Mouse (Mus musculus) spleen, postnatal 36 days (tissue): ENCODE measurements around the gene Akap11.
"Not testable (repeated sequence)": the region's sequence is repeated elsewhere in the genome, so short reads cannot be mapped to it uniquely, and the experiment has no call there.

Source experiments
- DNase-seq, 2 experiments: peaks; one replicate each; pipeline ENCODE4 v3.0.0; 2022; ENCODE audit warnings: low spot score in 2 of 2, mixed read lengths in 1 of 2

Akap11 gene

GRCm38 (mm10) chr14:78536281-78537165, at the start of gene Akap11:
Gene Akap11 (minus strand): TSS chr14:78536808.
- DNase-seq, result peak; percentile 94

GRCm38 (mm10) chr14:78584222-78584621, 47.6 kb upstream of the Akap11 start:
- no peak for DNase-seq

GRCm38 (mm10) chr14:78583168-78583567, 46.6 kb upstream of the Akap11 start:
- no peak for DNase-seq

DNA sequence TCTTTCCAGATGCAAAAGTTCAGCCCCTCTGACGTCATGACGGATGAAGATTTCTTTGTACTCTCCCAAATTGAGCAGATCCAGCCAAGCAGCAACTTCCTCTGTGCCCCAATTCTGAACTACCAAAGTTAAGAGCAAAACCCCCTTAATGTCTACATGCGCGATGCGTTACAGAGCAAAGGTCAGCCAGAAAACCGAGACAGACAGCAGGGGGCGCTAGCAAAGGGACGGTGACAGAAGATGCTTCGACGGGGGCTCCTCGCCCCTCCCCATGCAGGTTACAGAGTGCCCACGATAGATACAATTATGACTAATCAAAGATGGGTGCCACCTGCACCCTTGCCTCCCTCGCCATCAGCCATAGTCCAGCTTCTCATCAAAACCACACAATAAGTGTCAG, 39.3 kb upstream of the Akap11 start:
- DNase-seq, result no peak

GRCm38 (mm10) chr14:78568410-78568809, 31.8 kb upstream of the Akap11 start:
- DNase-seq, result no peak

DNA sequence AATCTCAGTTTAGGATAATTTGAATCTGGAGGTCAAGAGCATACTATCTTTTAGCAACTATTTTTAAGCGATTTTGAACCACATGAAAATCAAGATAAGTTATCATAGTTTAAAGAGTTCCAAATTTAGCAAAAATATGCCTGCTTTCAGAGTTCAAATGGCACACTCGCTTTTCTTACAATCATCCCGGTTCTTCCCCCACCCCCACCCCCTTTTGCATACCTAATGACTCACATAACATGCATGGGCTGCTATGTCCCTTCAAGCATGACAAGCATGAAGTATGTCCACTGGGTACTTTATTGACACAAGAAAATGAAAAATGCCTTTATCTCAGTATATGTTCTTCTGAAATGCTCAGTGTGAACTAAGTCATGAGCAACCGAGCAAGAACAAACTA, 29.8 kb upstream of the Akap11 start:
- DNase-seq, result no peak

- no peak for DNase-seq
Measured at GRCm38 (mm10) chr14:78564292-78564691, 27.7 kb upstream of the Akap11 start.

DNA sequence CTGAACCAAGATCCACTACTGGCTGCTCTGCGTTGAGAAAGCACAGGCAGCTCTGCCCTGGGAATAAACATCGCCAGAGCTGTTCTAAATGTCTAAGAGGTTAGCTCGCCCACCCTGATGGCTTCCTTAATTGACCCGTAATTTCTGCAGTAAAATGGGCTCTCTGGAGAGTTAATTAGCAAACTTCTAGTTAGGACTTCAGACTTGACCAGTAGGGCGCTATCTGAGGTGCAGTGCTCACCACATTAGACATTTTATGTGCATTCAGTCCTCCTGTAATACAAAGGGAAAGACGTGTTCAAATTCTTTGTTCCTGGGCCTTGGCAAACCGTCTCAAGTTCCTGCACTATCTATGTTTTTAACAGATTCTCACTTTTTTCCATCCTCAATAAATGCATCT, 26.6 kb upstream of the Akap11 start:
- no peak for DNase-seq

DNA sequence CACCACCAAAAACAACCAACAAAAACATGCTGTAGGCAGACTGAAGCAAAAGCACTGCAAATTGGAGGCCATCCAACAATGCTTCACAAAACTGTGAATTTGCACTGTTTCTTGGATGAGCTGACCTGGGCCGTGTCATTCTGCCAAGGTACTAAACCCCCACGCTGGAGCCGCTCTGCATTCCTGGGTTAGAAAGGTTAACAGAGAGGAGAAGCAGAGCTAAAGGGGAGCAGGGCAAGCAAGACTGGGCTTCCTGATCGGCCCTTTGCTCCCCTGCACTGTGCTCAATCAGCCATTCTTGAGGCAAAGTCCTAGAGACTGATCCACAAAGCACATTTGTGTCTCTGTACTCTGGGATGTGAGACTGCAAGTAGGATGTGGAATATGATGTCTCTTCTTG, 25.5 kb upstream of the Akap11 start:
- DNase-seq, result no peak

- no peak for DNase-seq
Measured at GRCm38 (mm10) chr14:78559042-78559441, 22.4 kb upstream of the Akap11 start.

- DNase-seq, result not testable (repeated sequence)
Measured at GRCm38 (mm10) chr14:78554830-78555229, 18.2 kb upstream of the Akap11 start.

DNA sequence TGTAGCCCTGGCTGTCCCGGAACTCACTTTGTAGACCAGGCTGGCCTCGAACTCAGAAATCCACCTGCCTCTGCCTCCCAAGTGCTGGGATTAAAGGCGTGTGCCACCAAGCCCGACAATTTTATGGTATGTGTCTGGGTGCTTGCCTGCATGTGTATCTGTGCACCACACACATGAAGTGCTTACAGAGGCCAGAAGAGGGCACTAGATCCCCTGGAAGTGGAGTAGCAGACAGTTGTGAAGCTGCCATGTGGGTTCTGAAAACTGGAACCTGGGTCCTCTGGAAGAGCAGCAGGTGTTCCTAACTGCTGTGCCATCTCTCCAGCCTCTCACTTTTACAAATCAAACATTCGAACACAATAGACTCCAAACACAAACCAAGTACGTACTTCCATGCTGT, 17.1 kb upstream of the Akap11 start:
- DNase-seq, result no peak

DNA sequence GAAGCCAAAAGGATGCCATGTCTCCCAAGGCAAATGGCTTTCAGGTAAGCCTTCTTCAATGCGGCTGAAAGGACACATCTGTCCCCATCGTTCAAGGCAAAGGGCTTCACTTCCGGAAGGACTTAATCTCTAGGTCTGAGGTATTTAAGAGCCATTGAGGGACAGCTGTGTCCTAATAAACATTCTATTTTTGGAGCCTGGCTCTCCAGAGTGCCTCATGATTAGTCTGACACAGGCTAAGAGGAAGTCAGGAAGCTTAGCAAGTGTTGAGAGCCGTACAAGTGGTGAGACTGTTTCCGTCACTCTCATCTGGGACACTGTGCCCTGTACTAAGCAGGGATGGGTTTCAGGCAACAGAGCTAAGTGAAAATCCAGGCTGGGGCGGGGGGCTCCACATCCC, 12.2 kb upstream of the Akap11 start:
- DNase-seq, result no peak

GRCm38 (mm10) chr14:78541319-78541718, 4.7 kb upstream of the Akap11 start:
- no peak for DNase-seq

DNA sequence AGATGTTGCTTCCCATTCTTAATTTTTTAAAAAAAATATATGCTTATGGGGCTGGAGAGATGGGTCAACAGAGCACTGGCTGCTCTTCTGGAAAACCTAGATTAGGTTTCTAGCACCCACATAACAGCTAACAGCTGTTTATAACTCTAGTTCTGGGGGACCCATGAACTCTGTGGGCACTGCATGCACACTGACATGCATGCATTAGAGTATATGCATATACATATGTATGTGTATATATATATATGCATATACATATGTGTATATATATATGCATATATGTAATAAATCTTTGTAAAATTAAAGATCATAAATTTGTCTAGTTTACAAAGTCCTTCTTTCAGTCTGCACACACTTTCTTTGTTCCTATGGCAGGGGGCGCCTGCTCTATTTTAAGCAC, 3.2 kb upstream of the Akap11 start:
- no peak for DNase-seq

DNA sequence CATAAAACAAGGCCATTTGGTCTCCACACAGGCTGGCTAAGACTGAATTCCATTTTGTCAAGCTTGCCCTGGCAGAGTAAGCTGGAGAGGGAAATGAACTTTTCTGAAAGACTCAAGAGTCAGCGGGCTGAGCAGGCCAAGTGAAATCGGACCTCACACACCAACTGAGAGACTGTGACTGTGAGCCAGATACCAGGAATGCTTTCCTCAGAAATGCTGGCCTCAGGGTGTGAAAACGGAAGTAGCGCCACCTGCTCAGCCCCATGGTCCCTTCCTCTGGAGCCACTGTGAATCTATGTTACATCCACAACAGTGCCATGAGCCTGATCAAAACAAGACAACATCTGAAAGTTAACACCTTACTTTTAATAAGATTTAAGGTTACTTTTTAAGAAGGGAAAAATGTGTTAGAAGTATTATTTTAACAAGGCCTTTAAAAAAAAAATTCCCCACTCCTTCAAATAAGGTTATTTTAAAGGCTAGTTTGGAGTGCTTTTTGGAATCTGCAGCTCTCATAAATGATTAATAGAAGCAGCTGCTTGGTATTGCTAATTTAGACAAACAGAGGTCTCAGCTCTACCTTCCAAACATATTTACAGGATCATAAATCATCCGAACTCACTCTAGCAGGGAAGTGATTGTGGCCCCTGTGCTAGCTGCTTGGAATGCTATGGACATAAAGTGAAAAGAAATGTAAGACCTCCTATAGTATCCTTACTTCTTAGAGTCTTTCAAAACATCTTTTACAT, 2.1 kb upstream of the Akap11 start:
- no peak for DNase-seq

DNA sequence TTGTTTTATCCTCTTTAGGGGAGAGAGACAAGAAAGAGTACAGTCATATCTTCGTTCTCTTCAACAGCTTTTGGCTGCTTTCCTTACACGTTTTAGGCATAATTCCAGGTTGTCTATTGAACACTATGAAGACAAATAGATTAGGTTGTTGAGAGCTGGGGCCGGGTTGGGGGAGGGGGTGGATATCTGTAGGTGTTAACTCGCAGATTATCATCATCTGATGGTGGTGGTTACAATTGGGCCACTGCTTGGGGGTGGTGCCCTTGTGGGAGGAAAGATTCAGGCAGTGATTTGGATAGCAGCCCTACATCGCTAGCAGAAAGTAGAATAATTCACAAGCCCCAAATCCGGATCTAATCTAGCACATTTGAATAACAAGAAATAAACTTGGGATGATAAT, 943 bp upstream of the Akap11 start:
- no peak for DNase-seq

- DNase-seq, result no peak
Measured at GRCm38 (mm10) chr14:78535366-78535765, 1.2 kb downstream of the Akap11 start.

- no peak for DNase-seq
Measured at GRCm38 (mm10) chr14:78534651-78535050, 2.0 kb downstream of the Akap11 start.

GRCm38 (mm10) chr14:78533701-78534100, 2.9 kb downstream of the Akap11 start:
- no peak for DNase-seq

DNA sequence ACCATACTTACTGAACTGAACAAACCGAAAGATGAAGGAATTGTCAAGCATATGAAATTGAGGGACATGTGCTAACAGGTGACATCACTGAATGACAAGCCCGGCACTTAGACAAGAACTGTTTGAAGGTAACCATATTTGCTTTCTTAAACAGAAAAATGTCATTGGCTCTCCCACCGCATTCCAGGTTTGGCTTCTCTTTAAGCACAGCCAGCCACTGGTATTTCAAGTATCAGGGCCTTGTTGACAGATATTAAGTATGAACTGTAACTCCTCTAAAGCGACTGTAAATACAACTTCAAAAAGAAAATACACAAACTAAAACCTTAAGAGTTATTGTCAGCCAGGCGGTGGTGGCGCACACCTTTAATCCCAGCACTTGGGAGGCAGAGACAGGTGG, 4.3 kb downstream of the Akap11 start:
- DNase-seq, result no peak

- no peak for DNase-seq
Measured at GRCm38 (mm10) chr14:78530256-78530655, 6.4 kb downstream of the Akap11 start.
